Mouse (Mus musculus): Measurements from ENCODE around the gene Pwp1.
"Not testable (repeated sequence)": the region's sequence is repeated elsewhere in the genome, so short reads cannot be mapped to it uniquely, and the experiment has no call there.

Pwp1 gene

GRCm38 (mm10) chr10:85829085-85829853 is at the start of gene Pwp1:
Pwp1 (plus strand) TSS chr10:85829494.
- peak; percentile 63 for DNase-seq (ENCODE audit: extremely low spot score)

- not testable (repeated sequence) for DNase-seq (ENCODE audit: extremely low spot score)
Measured at GRCm38 (mm10) chr10:85822143-85822696, 7.1 kb upstream of the Pwp1 start.

- DNase-seq (ENCODE audit: extremely low spot score), result not testable (repeated sequence)
Measured at GRCm38 (mm10) chr10:85823752-85824151, 5.5 kb upstream of the Pwp1 start.

- DNase-seq (ENCODE audit: extremely low spot score), result not testable (repeated sequence)
Measured at GRCm38 (mm10) chr10:85828722-85829084, 591 bp upstream of the Pwp1 start.

DNA sequence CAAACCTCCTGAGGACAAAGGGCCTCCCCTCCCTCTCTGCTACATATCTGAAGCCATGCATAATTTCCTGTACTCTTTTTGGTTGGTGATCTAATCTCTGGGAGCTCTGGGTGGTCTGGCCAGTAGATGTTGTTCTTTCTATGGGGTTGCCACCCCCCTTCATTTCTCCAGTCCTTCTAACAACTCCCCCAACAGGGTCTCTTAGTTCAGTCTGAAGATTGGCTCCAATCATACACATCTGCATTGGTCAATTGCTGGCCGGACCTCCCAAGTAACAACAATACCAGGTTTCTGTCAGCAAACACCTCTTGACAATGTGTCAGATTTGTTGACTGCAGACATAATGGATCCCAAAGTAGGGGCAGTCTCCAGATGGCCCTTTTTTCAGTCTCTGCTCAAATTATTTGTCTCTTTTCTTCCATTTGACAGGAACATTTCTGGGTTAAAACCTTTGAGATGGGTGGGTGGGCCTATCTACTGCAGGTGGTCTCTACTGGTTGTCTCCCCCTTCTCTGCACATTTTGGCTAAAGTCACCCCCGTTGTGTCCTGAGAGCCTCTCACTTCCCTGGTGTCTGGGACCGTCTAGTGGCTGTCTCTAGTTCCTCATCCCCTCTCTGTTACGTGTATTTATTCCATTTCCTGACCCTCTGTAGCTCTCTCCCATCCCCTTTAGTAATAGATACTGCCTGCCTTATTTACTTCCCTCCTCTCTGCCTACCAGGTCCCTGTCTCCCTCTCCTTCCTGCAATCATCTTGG is 17.0 kb downstream of the Pwp1 start:
- DNase-seq (ENCODE audit: extremely low spot score), result no peak

- peak; percentile 93 for DNase-seq (ENCODE audit: extremely low spot score)
Measured at GRCm38 (mm10) chr10:85871698-85872478, 42.6 kb downstream of the Pwp1 start.

DNA sequence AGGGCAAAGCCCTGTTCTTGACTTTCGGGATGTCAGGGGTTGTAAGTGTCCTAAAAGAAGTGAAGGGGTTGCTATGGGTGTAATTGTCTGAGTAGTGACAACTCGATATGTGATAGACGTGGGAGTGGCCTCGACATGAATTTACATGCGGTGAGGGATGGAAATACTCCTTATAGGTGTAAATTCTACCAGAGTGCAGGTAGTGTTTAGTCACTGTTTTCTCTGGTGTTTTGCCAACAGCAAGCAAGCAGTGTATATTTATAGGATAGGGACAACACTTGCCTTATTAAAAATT is 43.1 kb downstream of the Pwp1 start:
- no peak for DNase-seq (ENCODE audit: extremely low spot score)

DNA sequence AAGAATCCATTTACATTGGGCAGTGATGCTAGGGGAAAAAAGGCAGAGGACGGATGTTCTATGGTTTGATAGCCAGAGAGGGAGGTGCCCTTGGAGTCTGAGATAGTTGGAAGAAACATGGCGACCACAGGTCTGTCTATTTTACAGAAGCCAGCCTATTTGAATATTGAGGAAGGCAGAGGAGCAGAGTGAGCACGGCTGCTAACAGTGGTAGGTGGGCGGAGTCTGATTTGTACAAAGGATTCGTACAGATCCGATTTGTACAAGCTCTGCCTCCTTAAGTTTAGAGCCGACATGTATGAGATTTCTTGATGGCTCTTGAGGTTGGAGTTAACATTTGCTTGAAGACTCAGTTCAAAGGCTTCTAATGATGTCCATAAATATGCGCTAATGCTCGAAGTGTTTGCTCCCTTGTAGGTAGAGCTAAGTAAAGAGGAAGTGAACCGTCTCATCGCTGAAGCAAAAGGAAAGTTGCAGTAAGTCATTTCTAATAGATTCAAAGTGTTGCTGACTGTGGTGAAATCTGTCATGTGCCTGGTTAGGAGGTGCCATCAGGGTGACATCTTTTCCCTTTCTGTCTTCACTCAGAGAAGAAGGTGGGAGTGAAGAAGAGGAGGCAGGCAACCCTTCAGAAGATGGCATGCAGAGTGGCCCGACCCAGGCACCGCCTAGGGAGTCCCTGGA is 44.7 kb downstream of the Pwp1 start:
- no peak for DNase-seq (ENCODE audit: extremely low spot score)

DNA sequence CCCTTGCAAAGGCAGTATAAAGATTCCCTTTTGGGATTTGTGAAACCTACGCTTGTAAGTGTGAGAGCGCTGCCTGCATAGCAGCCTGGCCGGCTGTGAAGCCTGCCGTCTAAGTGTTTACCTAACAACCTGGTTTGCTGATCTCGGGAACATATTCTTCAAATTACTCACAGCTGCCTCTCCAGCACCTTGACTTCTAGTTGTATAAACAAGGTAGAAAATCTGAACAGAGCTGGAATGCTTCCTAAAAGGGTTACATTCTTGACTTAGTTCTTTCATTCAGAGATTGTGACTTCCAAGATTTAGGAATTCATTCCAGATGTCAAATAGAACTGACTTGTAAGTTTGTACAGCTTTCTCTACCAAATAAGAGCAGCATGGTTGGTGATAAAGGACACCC is 46.5 kb downstream of the Pwp1 start:
- DNase-seq (ENCODE audit: extremely low spot score), result no peak

GRCm38 (mm10) chr10:85879886-85880486 is 50.7 kb downstream of the Pwp1 start:
- no peak for DNase-seq (ENCODE audit: extremely low spot score)

- DNase-seq (ENCODE audit: extremely low spot score), result peak; percentile 96
Measured at GRCm38 (mm10) chr10:85916498-85917309, 87.4 kb downstream of the Pwp1 start, which contains the start of gene Prdm4. Prdm4 (minus strand) TSS chr10:85917142.

- peak; percentile 51 for DNase-seq (ENCODE audit: extremely low spot score)
Measured at GRCm38 (mm10) chr10:85927676-85928445, 98.6 kb downstream of the Pwp1 start, which contains the start of gene Ascl4. Ascl4 (plus strand) TSS chr10:85927681.

DNA sequence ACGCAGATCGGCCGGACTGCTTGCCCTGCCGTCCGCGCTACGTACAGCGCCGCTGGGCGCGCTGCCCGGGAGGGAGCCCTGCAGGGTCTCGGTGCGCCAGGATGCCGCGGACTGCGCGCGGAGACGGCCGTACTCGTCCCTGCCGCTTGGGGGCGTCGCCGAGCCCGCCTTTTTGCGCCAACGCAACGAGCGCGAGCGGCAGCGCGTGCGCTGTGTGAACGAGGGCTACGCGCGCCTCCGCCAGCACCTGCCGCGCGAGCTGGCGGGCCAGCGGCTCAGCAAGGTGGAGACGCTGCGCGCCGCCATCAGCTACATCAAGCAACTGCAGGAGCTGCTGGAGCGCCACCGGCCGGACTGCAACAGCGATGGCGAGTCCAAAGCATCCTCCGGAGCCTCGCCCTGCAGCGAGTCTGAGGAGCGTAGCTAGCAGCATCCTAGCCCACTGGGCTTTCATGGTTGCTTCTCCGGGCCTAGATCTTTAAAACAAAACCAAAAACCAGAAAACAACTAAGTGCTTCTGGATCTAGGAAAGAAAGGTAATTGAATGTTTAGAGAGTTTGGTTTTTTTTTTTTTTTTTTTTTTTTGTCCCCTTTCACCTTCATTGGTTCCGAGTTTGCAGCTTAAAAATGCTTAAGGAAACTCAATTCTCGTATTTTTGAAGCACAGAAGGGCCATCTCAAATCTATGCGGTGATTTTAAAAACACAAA is 99.4 kb downstream of the Pwp1 start:
- peak; percentile 85 for DNase-seq (ENCODE audit: extremely low spot score)

- peak; percentile 4 for DNase-seq (ENCODE audit: extremely low spot score)
Measured at GRCm38 (mm10) chr10:85929208-85929591, 99.9 kb downstream of the Pwp1 start.

GRCm38 (mm10) chr10:85929962-85930361 is 100.7 kb downstream of the Pwp1 start:
- DNase-seq (ENCODE audit: extremely low spot score), result no peak

DNA sequence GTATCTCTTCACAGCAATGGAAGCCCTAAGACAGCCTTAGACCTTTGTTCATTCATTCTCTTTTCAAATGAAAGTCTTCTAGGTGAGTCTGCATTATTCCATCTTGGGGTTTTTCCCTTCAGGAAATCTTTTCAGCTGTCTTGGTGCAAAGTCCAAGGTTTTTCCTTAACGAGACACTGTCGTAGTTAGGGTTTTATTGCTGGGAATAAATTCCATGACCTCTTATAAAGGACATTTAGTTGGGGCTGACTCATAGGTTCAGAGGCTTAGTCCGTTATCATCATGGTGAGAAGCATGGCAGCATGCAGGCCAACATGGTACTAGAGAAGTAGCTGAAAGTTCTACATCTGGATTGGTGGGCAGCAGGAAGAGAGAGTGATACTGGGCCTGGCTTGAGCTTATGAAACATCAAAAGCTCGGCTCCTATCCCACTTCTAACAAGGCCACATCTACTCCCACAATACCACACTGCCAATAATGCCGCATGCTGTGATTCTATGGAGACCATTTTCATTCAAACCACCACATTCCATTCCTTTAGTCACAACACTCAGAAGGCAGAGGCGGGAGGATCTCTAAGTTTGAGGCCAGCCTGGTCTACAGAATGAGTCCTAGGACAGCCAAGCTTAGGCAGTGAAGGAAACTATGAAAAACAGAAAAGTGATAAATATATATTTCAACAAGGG is 107.1 kb downstream of the Pwp1 start:
- DNase-seq (ENCODE audit: extremely low spot score), result no peak

All from embryo, embryonic 9.5 days (tissue).